Mouse (Mus musculus) stomach, embryonic 15.5 days (tissue): ENCODE data around the gene Tpt1. TPM values are rescaled to one million over a fixed set of nuclear protein-coding genes. Genes with fewer than 3 reads are reported as not detected.

ENCODE experiments used
- ATAC-seq: fragments of 200-750 bp; cut with Nextera tagmentation; 2 replicates; pipeline ENCODE4 v1.8.0; 2017; ENCODE audit warnings: low read depth, moderate number of reproducible peaks, moderate TSS enrichment; ENCODE audit not compliant: insufficient read depth, low FRiP score
- H3K27ac ChIP-seq: fragments of 300-500 bp; sonication (generic); 2 replicates; pipeline ENCODE4 v1.5.1; 2015; ENCODE audit warnings: mild to moderate bottlenecking, inconsistent platforms
- H3K27me3 ChIP-seq: fragments of 300-500 bp; sonication (generic); replicated peaks from 2 replicates; pipeline ENCODE4 v1.6.1; 2015; ENCODE audit warnings: inconsistent platforms
- H3K36me3 ChIP-seq: fragments of 300-500 bp; sonication (generic); 2 replicates; pipeline ENCODE4 v1.6.1; 2015; ENCODE audit warnings: inconsistent platforms
- H3K4me1 ChIP-seq: fragments of 300-500 bp; sonication (generic); 2 replicates; pipeline ENCODE4 v1.6.1; 2015; ENCODE audit warnings: inconsistent platforms
- H3K4me2 ChIP-seq: fragments of 300-500 bp; sonication (generic); 2 replicates; pipeline ENCODE4 v1.6.1; 2015; ENCODE audit warnings: mild to moderate bottlenecking, inconsistent platforms
- H3K4me3 ChIP-seq: fragments of 300-500 bp; sonication (generic); replicated peaks from 2 replicates; pipeline ENCODE4 v1.5.1; 2015; ENCODE audit warnings: inconsistent platforms
- H3K9ac ChIP-seq: fragments of 300-500 bp; sonication (generic); 2 replicates; pipeline ENCODE4 v1.6.1; 2015; ENCODE audit warnings: inconsistent platforms
- H3K9me3 ChIP-seq: fragments of 300-500 bp; sonication (generic); 2 replicates; pipeline ENCODE4 v1.6.1; 2016; ENCODE audit warnings: inconsistent platforms
- WGBS: fragments of 180-500 bp; shearing (Covaris S2); methylation state at CpG from one replicate; pipeline ENCODE4 v1.1.7; 2015; 5-methylcytosine and 5-hydroxymethylcytosine counted together
- polyA plus RNA-seq: library from polyadenylated mRNA; unstranded; fragments of >200 nt; fragmentation: Nextera tagmentation; extraction: Ambion mirVana; gene quantifications from 2 replicates; pipeline ENCODE4 v1.2.1, GENCODE M21; 2015

Gene Tpt1
- polyA plus RNA-seq, 1 experiment from 2014 or later = 999 TPM

DNA sequence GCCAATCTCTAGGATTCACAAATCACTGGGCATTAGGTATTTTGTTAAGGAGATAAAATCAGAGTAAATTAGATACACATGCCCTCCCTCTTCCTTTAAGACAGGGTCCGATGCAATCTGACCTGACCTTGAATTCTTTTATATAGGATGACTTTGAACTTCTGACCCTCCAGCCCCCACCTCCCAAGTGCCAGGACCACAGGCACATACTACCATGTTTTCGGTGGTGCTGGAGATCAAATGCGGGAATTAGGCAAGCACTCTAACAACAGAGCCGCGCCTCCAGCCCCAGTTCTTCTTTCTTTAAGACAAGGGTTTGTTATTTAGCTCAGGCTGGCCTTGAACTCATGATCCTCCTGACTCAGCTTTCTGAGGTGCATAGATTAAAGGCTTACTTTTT is 39.0 kb downstream of the Tpt1 start:
- Histone ChIP-seq H3K36me3 (no peaks in the 10 kb centered on the region), H3K4me3 (no peak overlapping the region), H3K4me1 (no peaks in the 10 kb centered on the region), H3K9ac (no peak overlapping the region), H3K27me3 (no peaks in the 10 kb centered on the region), H3K27ac (no peak overlapping the region), H3K4me2 (no peak overlapping the region), H3K9me3 (no peaks in the 10 kb centered on the region)
- no peak for ATAC-seq
- 87% methylated on average over 5 of the region's 5 CpGs for WGBS

DNA sequence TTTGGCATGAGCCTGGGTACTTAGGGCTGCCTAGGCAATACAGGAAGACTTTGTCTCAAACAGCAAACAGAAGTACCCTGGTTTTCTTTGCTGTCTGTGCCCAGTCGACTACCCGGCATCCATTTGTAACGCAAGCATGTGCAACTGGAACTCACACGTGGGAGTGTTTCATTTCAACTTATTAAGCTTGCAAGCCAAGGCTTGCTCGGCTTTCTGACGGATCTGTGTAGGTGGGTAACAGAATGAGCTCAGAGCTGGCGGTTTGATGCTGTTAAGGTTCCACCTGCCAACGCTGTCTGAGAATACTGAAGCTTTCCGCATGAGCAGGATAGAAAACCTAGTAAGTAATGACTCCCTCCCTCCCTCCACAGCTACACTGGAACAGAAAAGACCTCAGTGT is 47.2 kb downstream of the Tpt1 start:
- Histone ChIP-seq H3K27me3 (no peaks in the 10 kb centered on the region), H3K4me3 (no peak overlapping the region), H3K4me2 (no peak overlapping the region), H3K36me3 (0 out of 2 replicates have a peak, but pooled peaks cover 6% of the 10 kb centered on the region), H3K9me3 (no peaks in the 10 kb centered on the region), H3K4me1 (no peaks in the 10 kb centered on the region), H3K27ac (no peak overlapping the region), H3K9ac (no peak overlapping the region)
- no peak for ATAC-seq
- WGBS = 69% methylated on average over 9 of the region's 9 CpGs

Other genes starting within 250 kb of the Tpt1 start
- not detected in 2 replicates for gene Erich6b, start 202.8 kb upstream of the Tpt1 start, polyA plus RNA-seq
- 19.9 TPM in 2 replicates for gene Cog3, start 90.6 kb upstream of the Tpt1 start, polyA plus RNA-seq
- gene Slc25a30, start 58.1 kb upstream of the Tpt1 start, polyA plus RNA-seq = 3.2 and 3.3 TPM in 2 replicates
- gene Kctd4, start 109.9 kb downstream of the Tpt1 start, polyA plus RNA-seq = 0.27 and 0.40 TPM in 2 replicates
- gene Gtf2f2, start 165.8 kb downstream of the Tpt1 start, polyA plus RNA-seq = 32.5 and 33.8 TPM in 2 replicates